In the genomic region with DNA sequence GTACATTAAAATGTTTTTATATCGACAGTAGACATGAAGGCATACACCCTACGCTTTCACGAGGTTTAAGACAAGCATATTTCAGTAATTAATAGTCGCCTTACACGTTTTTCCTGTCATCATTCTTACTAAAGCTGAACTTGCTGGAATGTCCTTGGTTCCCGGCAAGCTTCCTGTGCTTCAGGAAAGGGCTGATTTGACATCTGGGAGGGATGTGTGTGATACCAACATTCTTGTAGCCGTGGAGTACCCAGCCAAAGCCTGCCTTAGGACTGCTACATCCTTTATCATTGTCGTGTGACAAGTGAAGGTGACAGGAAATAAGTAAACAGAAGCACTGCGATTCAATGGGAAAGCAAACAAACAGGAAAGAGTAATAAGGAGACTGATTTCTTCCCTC, we compare ENCODE assay signal across 20 mouse cellular contexts. TPM values are rescaled to one million over a fixed set of nuclear protein-coding genes. Genes with fewer than 3 reads are reported as not detected.
DNase-seq lines count a peak whose midpoint lies in the region; ATAC-seq lines count a peak whose summit lies in the region.
"Had no signal": no experiment of that assay in that cellular context is flagged by ENCODE, and none has a peak within 500 bp of the region (broad histone marks: within the 10 kb centered on the region; RNA-seq: fewer than 3 reads in every experiment).

No protein-coding gene starts in this region.

- no peaks in the 10 kb centered on the region for H3K27me3 ChIP-seq in heart, embryonic 11.5 days (ENCODE audit: control insufficient read depth, insufficient read depth, low read length)
- H3K27me3 ChIP-seq in lung, embryonic 16.5 days (ENCODE audit: control insufficient read depth, insufficient read depth, low read depth, low read length): no peaks in the 10 kb centered on the region
- H3K27me3 ChIP-seq: limb, embryonic 12.5 days had no signal

- peak overlapping the region; percentile 34 for H3K4me2 ChIP-seq in heart, embryonic 11.5 days
- H3K4me2 ChIP-seq in lung, embryonic 16.5 days (ENCODE audit: low read depth, low read length): peak overlapping the region; percentile 34
- H3K4me2 ChIP-seq: limb, embryonic 12.5 days had no signal

- intact Hi-C loops in heart, postnatal 25 days (cut with DNase I): no loop called here

- H3K4me3 ChIP-seq in heart, embryonic 11.5 days (ENCODE audit: low read depth, low read length): no peak overlapping the region
- H3K4me3 ChIP-seq in lung, embryonic 16.5 days (ENCODE audit: low read length): 0 out of 2 replicates have a peak overlapping the region, but pooled peaks have one; percentile 2
- H3K4me3 ChIP-seq: gastrocnemius, adult 2 months; layer of hippocampus, adult 2 months; left cerebral cortex, adult 2 months; limb, embryonic 12.5 days had no signal

- WGBS in heart, embryonic 11.5 days (ENCODE audit: insufficient replicate concordance): 35% methylated on average over 9 of the region's 9 CpGs
- 8% methylated on average over 9 of the region's 9 CpGs for WGBS in lung, embryonic 16.5 days

- peaks cover 16% of the 10 kb centered on the region for H3K4me1 ChIP-seq in heart, embryonic 11.5 days (ENCODE audit: control insufficient read depth, insufficient read depth, low read length)
- peaks cover 8% of the 10 kb centered on the region; the same call in 1 of the 2 replicates for H3K4me1 ChIP-seq in lung, embryonic 16.5 days (replicated peaks; ENCODE audit: control insufficient read depth, insufficient read depth, low read length)

- no peaks in the 10 kb centered on the region for H3K36me3 ChIP-seq in heart, embryonic 11.5 days (ENCODE audit: control insufficient read depth, insufficient read depth, low read length)
- H3K36me3 ChIP-seq in lung, embryonic 16.5 days (ENCODE audit: control insufficient read depth, insufficient read depth, low read length): no peaks in the 10 kb centered on the region
- H3K36me3 ChIP-seq: limb, embryonic 12.5 days had no signal

- no peak overlapping the region for H3K9ac ChIP-seq in heart, embryonic 11.5 days (ENCODE audit: low read depth, low read length)
- no peak overlapping the region for H3K9ac ChIP-seq in lung, embryonic 16.5 days (ENCODE audit: low read length)
- H3K9ac ChIP-seq: forebrain, postnatal 0 days; limb, embryonic 12.5 days had no signal

- no peak overlapping the region for H3K27ac ChIP-seq in heart, embryonic 11.5 days (ENCODE audit: low read depth, low read length)
- H3K27ac ChIP-seq in lung, embryonic 16.5 days (ENCODE audit: low read length): no peak overlapping the region
- H3K27ac ChIP-seq: gastrocnemius, adult 2 months; hindbrain, postnatal 0 days; layer of hippocampus, adult 2 months; left cerebral cortex, adult 2 months; limb, embryonic 12.5 days; macrophage had no signal

- H3K9me3 ChIP-seq in heart, embryonic 11.5 days (replicated peaks; ENCODE audit: control insufficient read depth, low read length): no peaks in the 10 kb centered on the region
- no peaks in the 10 kb centered on the region for H3K9me3 ChIP-seq in lung, embryonic 16.5 days (ENCODE audit: control insufficient read depth, low read length)
- H3K9me3 ChIP-seq: limb, embryonic 12.5 days had no signal

- ATAC-seq in heart, embryonic 11.5 days (replicated peaks; ENCODE audit: insufficient number of reproducible peaks, low FRiP score, low TSS enrichment): no peak
- ATAC-seq in lung, embryonic 16.5 days (ENCODE audit: low read depth): no peak
- ATAC-seq: activated CD4-positive, CD25-positive, alpha-beta regulatory T cell, adult 4 months; forebrain, postnatal 0 days; hindbrain, postnatal 0 days had no signal

- no peak for DNase-seq in heart, postnatal 25 days (ENCODE audit: low spot score)
- peak; percentile 17 for DNase-seq in kidney, adult 9 months
- no peak for DNase-seq in kidney, postnatal 4 days
- no peak for DNase-seq in lung, postnatal 10 days
- DNase-seq in right cerebral cortex, adult 2 months (ENCODE audit: low spot score in 2 of 2): no peak
- DNase-seq in cerebellum, postnatal 25 days: no peak
- DNase-seq: cerebellum, postnatal 36 days; forebrain, postnatal 0 days; gastrocnemius, adult 2 months; midbrain, embryonic 14.5 days; spleen, adult 18-20 months; thymus, postnatal 36 days had no signal

RNA-seq across cellular contexts. Expression of gene Jak2, which starts 13.5 kb away (rescaled TPM):
- 9.8 and 10.4 TPM in 2 replicates for polyA plus RNA-seq in heart, embryonic 11.5 days (2014; fragmentation: Nextera tagmentation; extraction: Ambion mirVana)
- 10 to 100 TPM; 16.6 to 17.7 TPM for total RNA-seq in heart, postnatal 25 days (2021)
- 3.8 and 4.4 TPM in 2 replicates for polyA plus RNA-seq in lung, embryonic 16.5 days (2015; fragmentation: Nextera tagmentation; extraction: Ambion mirVana)
